Mouse (Mus musculus) left cerebral cortex, postnatal 14 days (tissue): Measurements from ENCODE around the gene Zbbx. TPM values are rescaled to one million over a fixed set of nuclear protein-coding genes. Genes with fewer than 3 reads are reported as not detected.

ENCODE experiments used
- DNase-seq, 2 experiments: peaks; one replicate each; pipeline ENCODE4 v3.0.0; 2021 to 2022; ENCODE audit warnings: low spot score in 2 of 2, mixed read lengths in 1 of 2
- intact Hi-C: fragments of 180-260 bp; cut with DNase I; formaldehyde crosslinking; loops from one replicate; pipeline ENCODE4 v1.15.1; 2025
- long read RNA-seq, 2 experiments: library from polyadenylated mRNA; stranded (forward); transcript quantifications; one replicate each; pipeline ENCODE4 v2.0.0; 2021
- total RNA-seq, 2 experiments: library from RNA; stranded (reverse); gene quantifications; 2 replicates each; pipeline ENCODE4 v1.2.3; 2021

Zbbx gene
- total RNA-seq = 1 to 10 TPM; 2.0 to 3.0 TPM
- long read RNA-seq, experiment 1 = 0 reads
- long read RNA-seq, experiment 2 = 0 reads

DNA sequence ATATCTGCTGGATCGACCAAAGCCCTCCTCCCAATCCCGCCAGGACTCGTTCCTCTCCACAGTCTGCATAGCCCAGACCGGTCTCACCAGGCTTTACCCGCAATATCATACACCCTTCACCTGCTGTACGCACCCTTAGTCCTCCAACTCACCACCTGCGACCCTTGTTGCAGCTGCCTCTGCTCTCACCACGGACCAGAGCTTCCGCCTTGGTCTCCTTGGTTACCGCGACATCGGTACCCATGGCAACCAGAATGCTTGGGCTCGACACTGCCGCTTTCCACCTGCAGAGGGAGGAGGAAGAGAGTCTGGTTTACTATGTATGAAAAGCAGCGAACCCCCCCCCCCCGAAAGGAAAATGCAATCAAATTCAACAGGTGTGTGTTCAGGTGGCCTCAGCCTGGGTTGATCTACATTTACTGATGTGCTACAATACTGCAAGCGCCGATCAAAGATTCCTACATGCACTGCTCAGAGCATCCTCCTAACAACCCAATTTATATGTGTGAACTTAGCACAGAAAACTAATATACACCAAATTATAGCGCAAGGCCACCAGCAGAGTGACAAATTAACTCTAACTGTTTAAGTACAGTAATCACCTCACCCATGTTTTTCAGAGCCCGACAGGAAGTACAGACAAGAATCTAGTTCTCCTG lies at the start of gene Zbbx:
Zbbx (minus strand) TSS at position 197 of the 659 bp plus-strand sequence.
- peak; percentile 76 to 78 for DNase-seq
- intact Hi-C loops = no loop called here

DNA sequence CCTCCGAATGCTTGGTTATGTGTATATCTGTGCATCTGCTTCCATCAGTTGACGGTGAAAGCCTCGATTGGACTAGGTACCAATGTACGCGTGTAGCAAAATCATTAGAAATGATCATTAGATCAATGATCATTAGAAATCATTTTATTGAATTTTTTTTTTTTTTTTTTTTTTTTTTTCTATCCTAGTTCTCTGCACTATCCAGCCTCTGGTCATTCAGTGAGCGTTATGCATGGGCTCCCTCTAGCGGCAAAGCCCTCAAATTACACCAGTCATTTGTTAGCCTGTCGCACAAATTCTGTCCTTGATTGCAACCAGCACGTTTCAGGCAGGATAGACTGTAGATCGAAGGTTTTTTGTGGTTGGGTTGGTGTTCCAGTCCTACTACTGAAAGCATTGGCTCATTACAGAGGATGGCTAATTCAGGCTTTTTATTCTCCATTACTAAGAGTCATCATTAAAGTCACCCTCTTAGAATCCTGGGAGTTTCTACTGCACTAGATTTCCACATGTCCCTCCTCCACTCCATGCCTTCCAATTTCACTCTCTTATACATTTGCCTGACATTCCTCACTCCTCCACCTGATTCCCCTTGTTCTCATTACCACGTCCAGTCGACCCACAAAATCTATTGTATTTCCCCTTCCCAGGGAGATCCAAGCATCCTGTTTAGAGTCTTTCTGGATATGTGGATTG lies 38.1 kb upstream of the Zbbx start:
- intact Hi-C loops = no loop called here
- peak; percentile 22 to 48 for DNase-seq

DNA sequence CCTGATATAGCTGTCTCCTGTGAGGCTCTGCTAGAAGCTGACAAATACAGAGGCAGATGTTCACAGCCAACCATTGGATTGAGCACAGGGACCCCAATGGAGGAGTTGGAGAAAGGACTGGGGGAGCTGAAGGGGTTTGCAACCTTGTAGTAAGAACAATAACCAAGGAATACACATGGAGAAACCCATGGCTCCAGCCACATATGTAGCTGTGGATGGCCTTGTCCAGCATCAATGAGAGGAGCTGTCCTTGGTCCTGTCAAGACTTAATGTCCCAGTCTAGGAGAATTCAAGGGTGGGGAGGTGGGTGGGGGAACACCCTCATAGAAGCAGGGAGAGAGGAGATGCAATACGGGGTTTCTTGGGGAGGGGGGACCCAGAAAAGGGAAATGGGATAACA lies 17.8 kb upstream of the Zbbx start:
- DNase-seq = no peak
- intact Hi-C loops = no loop called here

DNA sequence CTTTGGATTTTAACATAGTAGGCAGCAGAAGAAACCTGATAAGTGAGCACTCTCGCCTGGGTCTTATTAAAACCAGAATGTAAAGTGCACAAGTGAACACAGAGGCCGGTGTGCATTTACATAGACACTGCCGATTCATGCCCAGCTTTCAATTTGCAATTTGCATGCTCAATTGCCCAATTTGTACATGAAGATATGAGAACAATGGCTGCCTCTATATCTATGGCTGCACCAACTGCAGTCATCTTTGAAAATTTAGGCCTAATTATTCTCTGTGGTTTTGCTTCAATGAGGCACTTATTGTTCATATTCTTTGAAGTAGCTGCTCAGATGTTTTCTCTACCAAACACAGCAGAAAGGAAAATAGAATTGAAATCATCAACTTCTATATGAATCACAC lies 23.0 kb downstream of the Zbbx start:
- no peak for DNase-seq
- intact Hi-C loops = no loop called here

DNA sequence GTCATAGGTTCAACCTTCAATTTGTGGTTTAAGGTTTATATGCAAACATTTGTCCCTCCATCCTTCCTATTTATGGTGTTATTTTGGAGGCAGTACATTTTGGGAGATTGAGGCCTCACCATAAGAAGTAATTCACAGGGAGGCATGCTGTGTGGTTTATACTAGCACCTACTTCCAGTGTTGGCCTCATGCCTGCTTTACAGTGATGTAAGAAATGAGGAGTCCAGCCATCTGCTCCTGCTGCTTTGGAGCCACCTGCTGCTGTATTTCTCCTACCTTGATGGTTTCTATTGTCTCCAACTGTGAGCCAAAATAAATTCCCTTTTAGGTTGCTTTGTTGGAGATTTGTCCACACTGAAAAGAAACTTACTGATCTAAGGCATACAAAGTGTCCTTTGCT lies 60.0 kb downstream of the Zbbx start:
- intact Hi-C loops = no loop called here
- peak; percentile 7 to 15 for DNase-seq

DNA sequence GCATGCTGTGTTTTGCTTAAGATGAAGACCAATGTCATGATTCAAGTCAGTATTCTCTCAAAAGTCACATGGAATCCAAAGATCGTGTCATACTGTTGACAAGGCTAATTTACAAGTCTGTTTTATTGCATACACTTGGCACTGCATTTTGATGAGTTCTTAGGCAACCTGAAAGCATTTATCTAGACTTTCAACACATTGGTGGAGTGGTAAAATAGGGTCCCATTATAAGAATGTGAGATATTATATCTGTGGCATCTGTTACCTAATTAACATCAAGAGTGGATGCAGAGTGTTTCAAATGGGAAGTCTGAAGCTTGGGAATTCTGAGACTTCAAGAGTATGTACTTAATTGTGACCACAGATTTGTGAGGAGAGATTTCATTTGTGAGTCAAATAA lies 79.1 kb downstream of the Zbbx start:
- no peak for DNase-seq
- intact Hi-C loops = no loop called here

DNA sequence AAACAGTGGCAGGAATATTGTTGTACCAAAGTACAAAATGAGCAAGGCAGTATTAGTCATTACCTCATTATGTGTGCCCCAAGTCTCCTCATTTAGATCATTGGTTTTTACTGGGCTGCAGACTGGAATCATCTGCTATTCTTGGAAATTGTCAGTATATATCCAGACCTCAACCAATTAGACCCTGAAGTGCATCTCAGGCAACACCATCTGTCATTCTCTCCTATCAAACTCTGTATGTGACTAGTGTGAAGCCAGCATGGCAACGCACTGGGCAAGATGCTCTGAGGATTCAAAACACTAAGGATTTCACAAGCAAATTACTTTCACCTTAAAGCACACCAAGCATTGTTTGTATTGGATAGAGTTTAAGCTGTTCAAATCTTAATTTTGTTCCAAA lies 85.9 kb downstream of the Zbbx start:
- intact Hi-C loops = no loop called here
- DNase-seq = no peak

DNA sequence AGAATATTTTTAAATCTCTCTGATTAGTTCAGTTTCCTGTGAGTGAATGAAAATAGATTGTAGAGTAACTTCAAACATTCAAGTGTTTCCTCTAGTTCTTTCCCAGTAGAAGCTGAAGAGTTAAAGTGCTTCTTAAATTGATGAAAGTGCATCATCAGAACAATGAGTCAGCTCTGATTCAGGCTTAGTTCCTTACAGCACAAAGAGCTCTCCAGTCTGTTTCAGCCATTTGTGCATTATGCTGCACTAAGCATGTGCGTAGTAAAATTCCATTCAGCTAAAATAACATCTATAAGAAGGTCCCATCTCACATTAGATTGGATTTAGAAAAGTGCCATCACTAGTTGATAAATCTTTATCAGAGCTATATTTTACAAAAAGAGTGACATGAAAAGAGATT lies 155.1 kb downstream of the Zbbx start:
- intact Hi-C loops = no loop called here
- DNase-seq = peak in 1 of 2 experiments; percentile 5

Other genes with a start within 250 kb of the Zbbx start
- gene Serpini2, start 105.0 kb upstream of the Zbbx start, total RNA-seq = not detected